Mouse (Mus musculus): ENCODE measurements around the gene Lmf2. TPM values are rescaled to one million over a fixed set of nuclear protein-coding genes. Genes with fewer than 3 reads are reported as not detected.

The Lmf2 gene
- 132 and 236 TPM in 2 replicates for polyA plus RNA-seq (2012; ENCODE audit: low replicate concordance)

DNA sequence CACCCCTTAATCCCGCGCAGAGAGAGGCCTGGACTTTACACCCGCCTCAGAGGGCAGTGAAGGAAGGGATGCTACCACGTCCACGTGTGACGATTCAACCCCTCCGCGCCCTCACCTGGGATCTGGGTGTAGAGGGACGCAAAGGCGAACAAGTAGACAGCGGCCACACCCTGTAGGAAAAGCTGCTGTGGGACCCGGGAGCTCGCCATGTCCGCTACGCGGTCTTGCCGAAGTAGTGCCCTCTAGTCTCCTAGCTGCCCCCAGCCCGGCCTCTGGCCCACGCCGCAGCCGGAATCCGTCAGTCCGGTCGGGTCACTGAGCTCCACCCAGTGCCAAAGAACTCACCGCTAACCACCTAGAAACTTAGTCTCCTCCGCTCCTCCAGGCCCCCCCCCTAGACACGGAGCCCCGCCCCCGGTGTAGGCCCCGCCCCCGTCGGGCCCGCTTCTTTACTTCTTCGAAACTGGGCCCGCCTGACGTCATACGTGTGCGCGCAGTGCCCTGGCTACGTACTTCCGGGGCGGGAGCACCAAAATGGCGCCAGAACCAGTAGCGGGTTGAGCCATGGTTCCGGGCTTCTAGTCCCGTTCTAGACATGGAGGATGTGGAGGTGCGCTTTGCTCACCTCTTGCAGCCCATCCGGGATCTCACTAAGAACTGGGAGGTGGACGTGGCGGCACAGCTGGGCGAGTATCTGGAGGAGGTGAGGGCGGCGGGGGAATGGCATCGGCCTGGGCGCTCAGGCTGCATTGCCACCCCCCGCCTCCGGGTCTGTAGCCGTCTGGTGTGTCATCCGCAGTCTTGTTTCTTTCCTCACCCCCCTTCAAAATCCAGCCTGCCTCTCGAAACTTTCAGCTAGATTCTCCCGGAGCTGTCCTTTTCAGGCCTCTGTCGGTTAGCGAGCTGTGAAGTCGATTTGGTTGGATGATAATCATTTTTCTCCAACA lies at the start of gene Lmf2, which contains the start of gene Ncaph2:
Gene Lmf2, minus strand, starts transcription at position 419 of the 947 bp plus-strand sequence.
Gene Ncaph2, plus strand, starts transcription at position 479 of the 947 bp plus-strand sequence.

DNA sequence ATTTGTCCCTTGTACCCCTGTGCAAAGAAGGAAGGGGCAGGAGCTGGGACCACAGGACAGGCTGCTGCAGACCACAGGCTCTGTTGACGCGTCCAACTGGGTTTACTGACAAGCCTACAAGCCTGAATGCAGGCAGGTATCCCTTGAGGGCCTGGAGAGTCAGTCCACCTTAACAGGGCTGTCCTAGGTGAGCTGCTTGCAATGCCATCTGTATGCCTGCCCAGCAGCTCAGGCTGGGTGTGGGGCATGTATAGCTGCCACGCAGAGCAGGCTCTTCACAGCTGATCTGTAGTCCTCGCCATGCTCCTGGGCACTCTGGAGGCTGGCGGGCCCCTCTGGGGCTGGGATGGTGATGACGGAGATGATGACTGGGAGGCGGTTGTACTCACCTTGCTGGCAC lies 29.2 kb upstream of the Lmf2 start, which contains the start of gene Klhdc7b:
Gene Klhdc7b, plus strand, starts transcription at position 301 of the 400 bp plus-strand sequence.

DNA sequence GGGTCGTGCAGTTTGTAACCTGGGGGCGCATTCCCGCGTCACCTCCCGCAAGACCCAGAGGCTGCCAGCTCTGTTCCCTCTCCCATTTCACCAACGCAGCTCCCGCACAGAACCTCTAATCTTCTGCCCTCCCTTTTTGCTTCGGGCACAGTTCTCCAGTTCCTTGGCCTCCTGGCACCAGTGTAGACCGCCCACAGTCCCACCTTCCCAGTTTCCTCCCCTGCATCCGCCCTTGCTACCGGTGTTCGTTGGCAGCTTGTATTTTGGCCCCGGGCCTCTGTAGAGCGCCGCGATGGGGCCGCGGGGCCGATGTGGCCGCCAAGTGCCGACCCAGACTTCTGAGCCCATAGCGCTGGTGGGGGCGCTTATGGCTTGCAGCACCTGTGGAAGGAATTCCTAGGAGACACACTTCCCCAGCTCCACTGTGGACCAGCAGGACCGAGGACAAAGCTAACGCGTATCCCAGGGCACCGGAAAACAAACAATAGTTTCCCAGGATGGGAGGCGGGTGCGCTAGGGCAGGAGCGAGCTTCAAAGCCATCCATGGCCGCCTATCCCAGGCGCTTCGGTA lies 23.5 kb upstream of the Lmf2 start, which contains the start of gene Odf3b:
Gene Odf3b, minus strand, starts transcription at position 452 of the 571 bp plus-strand sequence.

DNA sequence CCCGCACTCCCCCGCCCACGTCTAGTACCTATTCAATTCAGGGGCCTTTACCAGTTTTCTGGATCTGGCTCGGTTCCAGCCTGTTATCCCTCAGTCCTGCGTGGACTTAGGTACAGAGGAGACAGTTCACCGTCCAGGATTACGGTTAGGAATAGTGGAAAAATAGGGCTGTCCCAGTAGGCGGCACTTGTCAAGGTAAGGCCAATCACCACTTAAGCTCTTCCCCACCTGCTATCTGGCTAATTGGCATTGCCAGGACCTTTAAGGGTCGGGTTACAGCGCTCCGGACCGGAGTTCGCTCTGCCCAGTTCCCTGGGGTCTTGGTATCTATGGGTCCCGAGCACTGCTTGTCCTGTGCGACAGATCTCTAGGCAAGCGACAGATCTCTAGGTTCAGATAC lies 21.5 kb upstream of the Lmf2 start, which contains the start of gene Tymp:
Gene Tymp, minus strand, starts transcription at position 83 of the 400 bp plus-strand sequence.

DNA sequence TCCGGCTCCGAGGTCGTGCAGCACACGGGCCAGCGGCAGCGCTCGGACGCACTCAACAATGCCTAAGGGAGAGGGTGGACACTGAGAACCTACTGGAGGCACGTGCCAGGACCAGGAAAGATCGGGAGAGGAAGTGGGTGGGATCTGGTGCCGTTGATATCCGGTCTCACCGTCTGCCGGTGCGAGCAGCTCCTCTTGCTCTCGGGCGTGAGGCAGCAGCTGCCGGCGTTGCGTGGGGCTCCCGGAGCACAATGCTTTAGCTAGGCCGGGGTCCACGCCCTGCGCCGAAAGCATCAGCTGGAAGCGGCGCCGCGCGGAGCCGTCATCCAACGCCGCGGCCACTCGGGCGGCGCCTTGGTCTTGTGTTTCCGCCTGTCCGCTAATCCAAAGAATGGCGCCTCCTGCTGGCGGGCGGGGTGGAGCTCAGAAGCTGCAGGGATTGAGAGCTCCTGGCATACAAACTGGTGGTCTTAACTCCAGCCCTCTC lies 18.3 kb upstream of the Lmf2 start, which contains the start of gene Sco2:
Gene Sco2, minus strand, starts transcription at position 85 of the 487 bp plus-strand sequence.

DNA sequence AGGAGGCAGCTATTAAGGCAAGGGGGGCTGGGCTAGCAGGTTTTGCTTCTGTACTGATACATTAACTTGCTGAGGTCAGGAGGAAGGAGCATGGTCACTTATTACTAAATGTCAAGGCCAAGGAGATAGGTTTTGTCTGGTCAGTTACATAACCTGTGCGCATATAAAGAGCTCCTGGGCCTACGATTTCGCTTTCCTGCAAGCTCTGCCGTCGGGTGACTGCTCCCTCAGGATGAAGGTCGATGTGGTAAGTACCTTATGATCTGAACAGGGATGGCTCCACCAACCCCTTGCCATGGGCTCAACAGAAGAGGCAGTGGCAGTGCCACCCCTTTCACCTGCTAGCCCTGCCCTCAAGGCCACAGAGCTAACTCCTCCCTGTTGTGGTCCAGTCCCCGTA lies 21.2 kb downstream of the Lmf2 start, which contains the start of gene Miox:
Gene Miox, plus strand, starts transcription at position 128 of the 400 bp plus-strand sequence.

DNA sequence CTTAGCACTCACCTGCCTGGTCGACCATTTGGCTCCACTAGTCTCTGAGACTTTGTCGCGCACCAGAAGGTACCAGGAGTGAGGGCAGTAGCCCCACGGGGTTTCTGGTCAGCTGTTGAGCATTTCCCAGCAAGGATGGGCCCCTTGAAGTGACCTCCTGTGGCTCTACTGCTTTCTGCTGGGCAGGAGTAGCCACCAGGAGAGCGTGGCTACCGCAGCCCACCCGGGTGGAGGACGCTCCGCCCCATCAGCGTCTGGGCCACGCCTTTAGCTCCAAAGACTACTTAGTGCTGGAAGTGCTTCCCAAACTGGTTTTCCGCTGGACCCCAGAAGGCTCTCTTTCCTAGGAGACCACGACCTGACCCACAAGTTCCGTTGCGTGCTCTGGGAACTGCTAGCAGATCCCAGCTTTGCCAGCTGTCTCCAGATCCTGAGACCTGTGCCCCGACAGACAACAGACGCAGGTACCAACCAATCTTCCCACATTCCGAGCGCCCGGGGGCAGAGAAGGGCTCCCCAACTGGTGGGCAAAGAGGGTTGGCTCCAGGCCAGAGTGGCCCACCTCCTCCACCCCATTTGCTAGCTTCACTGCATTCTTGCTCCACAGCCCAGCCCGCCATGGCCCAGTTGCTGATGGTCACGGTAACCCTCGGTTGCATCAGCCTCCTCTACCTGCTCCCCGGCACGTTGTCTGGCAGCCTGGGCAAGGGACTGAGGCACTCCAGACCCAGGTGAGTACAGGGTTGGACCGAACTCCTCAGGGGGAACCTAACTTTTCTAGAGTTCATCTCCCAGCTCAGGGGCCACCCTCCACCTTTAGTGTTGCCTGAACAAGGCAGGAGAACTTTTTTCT lies 32.6 kb downstream of the Lmf2 start, which contains the start of gene Adm2:
Gene Adm2, plus strand, starts transcription at position 51 of the 853 bp plus-strand sequence.

DNA sequence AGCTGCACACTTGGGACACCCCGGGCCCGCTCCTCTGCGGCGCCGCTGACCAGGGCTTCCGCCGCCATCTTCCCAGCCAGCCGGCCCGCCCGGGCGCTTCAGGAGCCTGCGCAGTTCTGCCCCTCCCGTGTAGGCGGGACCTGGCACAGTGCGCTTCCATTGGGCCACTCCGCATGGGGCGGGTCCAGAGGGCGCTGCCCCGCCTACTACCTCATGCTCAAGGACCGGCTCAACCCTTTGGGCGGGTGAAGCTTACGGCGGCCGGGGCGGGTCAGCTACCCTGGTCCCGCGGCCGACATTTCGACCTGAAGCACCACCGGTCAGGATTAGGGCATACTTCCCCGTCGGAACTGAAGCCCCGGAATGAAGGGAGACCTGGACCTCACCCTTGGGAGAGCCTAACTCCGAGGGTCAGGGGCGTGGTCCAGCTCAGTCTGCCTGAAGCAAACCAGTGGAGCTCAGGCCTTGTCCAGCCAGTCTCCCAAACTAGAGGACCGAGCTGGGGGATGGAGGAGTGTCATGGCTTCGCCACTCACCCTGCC lies 40.2 kb downstream of the Lmf2 start, which contains the start of gene Sbf1:
Gene Sbf1, minus strand, starts transcription at position 122 of the 542 bp plus-strand sequence.

Other genes starting within 250 kb of the Lmf2 start
- gene Tubgcp6, start 232.5 kb downstream of the Lmf2 start, polyA plus RNA-seq (2012; ENCODE audit: low replicate concordance): 82.7 and 89.7 TPM in 2 replicates
- 2.0 and 15.1 TPM in 2 replicates for gene Hdac10, start 227.0 kb downstream of the Lmf2 start, polyA plus RNA-seq (2012; ENCODE audit: low replicate concordance)
- 0.58 and 3.5 TPM in 2 replicates for gene Mapk12, start 215.0 kb downstream of the Lmf2 start, polyA plus RNA-seq (2012; ENCODE audit: low replicate concordance)
- gene Mapk11, start 206.0 kb downstream of the Lmf2 start, polyA plus RNA-seq (2012; ENCODE audit: low replicate concordance): 0.88 and 3.9 TPM in 2 replicates
- gene Plxnb2, start 174.9 kb downstream of the Lmf2 start, polyA plus RNA-seq (2012; ENCODE audit: low replicate concordance): 57.1 and 82.4 TPM in 2 replicates
- 18.1 and 27.5 TPM in 2 replicates for gene Dennd6b, start 159.2 kb downstream of the Lmf2 start, polyA plus RNA-seq (2012; ENCODE audit: low replicate concordance)
- gene Ppp6r2, start 144.1 kb downstream of the Lmf2 start, polyA plus RNA-seq (2012; ENCODE audit: low replicate concordance): 171 and 186 TPM in 2 replicates
- gene Sbf1, start 40.3 kb downstream of the Lmf2 start, polyA plus RNA-seq (2012; ENCODE audit: low replicate concordance): 168 and 221 TPM in 2 replicates
- gene Adm2, start 32.9 kb downstream of the Lmf2 start, polyA plus RNA-seq (2012; ENCODE audit: low replicate concordance): 1.4 and 3.0 TPM in 2 replicates
- gene Miox, start 21.3 kb downstream of the Lmf2 start, polyA plus RNA-seq (2012; ENCODE audit: low replicate concordance): not detected in 2 replicates
- gene Ncaph2, start 60 bp upstream of the Lmf2 start, polyA plus RNA-seq (2012; ENCODE audit: low replicate concordance): 68.2 and 73.5 TPM in 2 replicates
- 58.1 and 67.7 TPM in 2 replicates for gene Sco2, start 18.2 kb upstream of the Lmf2 start, polyA plus RNA-seq (2012; ENCODE audit: low replicate concordance)
- gene Tymp, start 21.4 kb upstream of the Lmf2 start, polyA plus RNA-seq (2012; ENCODE audit: low replicate concordance): 0.77 and 1.5 TPM in 2 replicates
- gene Odf3b, start 23.6 kb upstream of the Lmf2 start, polyA plus RNA-seq (2012; ENCODE audit: low replicate concordance): 7.8 and 10.0 TPM in 2 replicates
- gene Klhdc7b, start 29.3 kb upstream of the Lmf2 start, polyA plus RNA-seq (2012; ENCODE audit: low replicate concordance): not detected in 2 replicates
- gene Syce3, start 54.8 kb upstream of the Lmf2 start, polyA plus RNA-seq (2012; ENCODE audit: low replicate concordance): not detected in 2 replicates
- gene Cpt1b, start 70.2 kb upstream of the Lmf2 start, polyA plus RNA-seq (2012; ENCODE audit: low replicate concordance): 1.4 and 4.2 TPM in 2 replicates
- 0.18 TPM in 1 of 2 replicates, not detected in the other for gene C730034F03Rik, start 73.9 kb upstream of the Lmf2 start, polyA plus RNA-seq (2012; ENCODE audit: low replicate concordance)
- gene Gm44502, start 74.0 kb upstream of the Lmf2 start, polyA plus RNA-seq (2012; ENCODE audit: low replicate concordance): 0.88 and 3.0 TPM in 2 replicates
- 40.6 and 121 TPM in 2 replicates for gene Chkb, start 74.2 kb upstream of the Lmf2 start, polyA plus RNA-seq (2012; ENCODE audit: low replicate concordance)
- gene Mapk8ip2, start 98.3 kb upstream of the Lmf2 start, polyA plus RNA-seq (2012; ENCODE audit: low replicate concordance): 0.06 and 0.08 TPM in 2 replicates
- 25.4 and 44.2 TPM in 2 replicates for gene Arsa, start 121.8 kb upstream of the Lmf2 start, polyA plus RNA-seq (2012; ENCODE audit: low replicate concordance)
- 72.7 and 76.4 TPM in 2 replicates for gene Shank3, start 144.0 kb upstream of the Lmf2 start, polyA plus RNA-seq (2012; ENCODE audit: low replicate concordance)
- 1.0 TPM in 1 of 2 replicates, not detected in the other for gene Acr, start 212.7 kb upstream of the Lmf2 start, polyA plus RNA-seq (2012; ENCODE audit: low replicate concordance)
- gene Rabl2, start 236.3 kb upstream of the Lmf2 start, polyA plus RNA-seq (2012; ENCODE audit: low replicate concordance): 2.5 and 13.0 TPM in 2 replicates